ENCODE assay signal across 8 mouse cellular contexts in genomic region chr19:41442608-41442969, GRCm38 (mm10). TPM values are rescaled to one million over a fixed set of nuclear protein-coding genes. Genes with fewer than 3 reads are reported as not detected.
DNase-seq lines count a peak whose midpoint lies in the region; ATAC-seq and TF ChIP-seq lines count a peak whose summit lies in the region.

No protein-coding gene starts in this region.

- H3K9ac ChIP-seq in heart, adult 2 months (ENCODE audit: low read depth, low read length) = no peak overlapping the region
- H3K9ac ChIP-seq in neural tube, embryonic 12.5 days = no peak overlapping the region

- no peak overlapping the region for H3K27ac ChIP-seq in cortical plate, adult 2 months (ENCODE audit: insufficient read depth, low read length)
- H3K27ac ChIP-seq in heart, adult 2 months = no peak overlapping the region
- H3K27ac ChIP-seq in neural tube, embryonic 12.5 days = no peak overlapping the region

- peak; percentile 81 for DNase-seq in A20 (ENCODE audit: low read depth, low spot score)
- peak; percentile 31 for DNase-seq in Muller cell, postnatal 12 days (ENCODE audit: inconsistent ontology term)
- peak; percentile 44 to 65 for DNase-seq in heart, adult 2 months
- DNase-seq in kidney, adult 11 months = peak; percentile 32
- peak; percentile 56 for DNase-seq in lung, adult 18-20 months
- peak; percentile 73 for DNase-seq in thymus, postnatal 14 days

- no peaks in the 10 kb centered on the region for H3K36me3 ChIP-seq in heart, adult 2 months (ENCODE audit: control insufficient read depth, insufficient read depth, low read length)
- no peaks in the 10 kb centered on the region for H3K36me3 ChIP-seq in neural tube, embryonic 12.5 days

- H3K4me2 ChIP-seq in neural tube, embryonic 12.5 days (replicated peaks) = peak overlapping the region; percentile 45

- peak; percentile 63 for TF ChIP-seq CTCF in cortical plate, adult 2 months (IDR thresholded peaks at IDR 0.05; ENCODE audit: extremely low read depth, insufficient read depth, low read length)
- TF ChIP-seq CTCF in heart, adult 2 months (IDR thresholded peaks at IDR 0.05) = peak; percentile 72

- peak overlapping the region; percentile 33; the same call in 1 of the 2 replicates for H3K4me3 ChIP-seq in cortical plate, adult 2 months (ENCODE audit: insufficient read depth, low read length)
- peak overlapping the region; percentile 23; the same call in 1 of the 2 replicates for H3K4me3 ChIP-seq in heart, adult 2 months
- H3K4me3 ChIP-seq in neural tube, embryonic 12.5 days = no peak overlapping the region

- no peak for TF ChIP-seq EP300 in heart, adult 2 months (IDR thresholded peaks at IDR 0.05; ENCODE audit: insufficient read depth, low read depth, low read length)

- H3K9me3 ChIP-seq in neural tube, embryonic 12.5 days = no peaks in the 10 kb centered on the region

- WGBS in heart, adult 2 months = 10% methylated on average over 6 of the region's 6 CpGs
- WGBS in neural tube, embryonic 12.5 days = 30% methylated on average over 6 of the region's 6 CpGs

- TF ChIP-seq POLR2A in cortical plate, adult 2 months (IDR thresholded peaks at IDR 0.05; ENCODE audit: extremely low read depth, insufficient read depth, low read length) = no peak
- no peak for TF ChIP-seq POLR2A in heart, adult 2 months (IDR thresholded peaks at IDR 0.05; ENCODE audit: insufficient read depth, low read depth, low read length)

- no peaks in the 10 kb centered on the region for H3K79me2 ChIP-seq in heart, adult 2 months (replicated peaks; ENCODE audit: control insufficient read depth, insufficient read depth, low read length)

- intact Hi-C loops in heart, adult 2 months (cut with DNase I) = no loop called here

- no peaks in the 10 kb centered on the region; the same call in 1 of the 2 replicates for H3K27me3 ChIP-seq in heart, adult 2 months (ENCODE audit: control insufficient read depth, insufficient read depth, low read length)
- peaks cover 5% of the 10 kb centered on the region; the same call in 1 of the 2 replicates for H3K27me3 ChIP-seq in neural tube, embryonic 12.5 days (replicated peaks)

- no peaks in the 10 kb centered on the region for H3K4me1 ChIP-seq in cortical plate, adult 2 months (ENCODE audit: control insufficient read depth, insufficient read depth, low read length)
- H3K4me1 ChIP-seq in heart, adult 2 months (ENCODE audit: control insufficient read depth, insufficient read depth, low read length) = no peaks in the 10 kb centered on the region
- peaks cover 5% of the 10 kb centered on the region for H3K4me1 ChIP-seq in neural tube, embryonic 12.5 days

- ATAC-seq in neural tube, embryonic 12.5 days (ENCODE audit: low FRiP score, low read depth) = no peak

RNA-seq across cellular contexts. Expression of gene Lcor, which starts 39.8 kb away (rescaled TPM):
- 3.4 and 3.5 TPM in 2 replicates for polyA plus RNA-seq in cortical plate, adult 2 months (2012; rRNA removed)
- total RNA-seq in heart, adult 2 months (2021) = 10 to 100 TPM; 12.2 to 12.8 TPM
- polyA plus RNA-seq in heart, adult 2 months (2012; rRNA removed) = 1.7 and 4.2 TPM in 2 replicates
- 36.3 and 36.6 TPM in 2 replicates for polyA plus RNA-seq in neural tube, embryonic 12.5 days (2016; fragmentation: Nextera tagmentation; extraction: Ambion mirVana)

RNA-seq across cellular contexts. Expression of gene Pik3ap1, which starts 57.7 kb away (rescaled TPM):
- 2.6 TPM in 2 replicates for polyA plus RNA-seq in cortical plate, adult 2 months (2012; rRNA removed)
- total RNA-seq in heart, adult 2 months (2021) = 1 to 10 TPM; 1.3 to 2.0 TPM
- 1.9 and 2.0 TPM in 2 replicates for polyA plus RNA-seq in heart, adult 2 months (2012; rRNA removed)
- polyA plus RNA-seq in neural tube, embryonic 12.5 days (2016; fragmentation: Nextera tagmentation; extraction: Ambion mirVana) = 1.7 and 2.2 TPM in 2 replicates

Comparison
In these comparisons a context has a peak if more than half of its experiments do, and no peak if none do; other contexts are left out.
1. DNase-seq: peak in every context shown above with its lines; median percentile 81 in A20; 73 in thymus, postnatal 14 days; 56 in lung, adult 18-20 months; 54 in heart, adult 2 months; 32 in kidney, adult 11 months; 31 in Muller cell, postnatal 12 days.